Mouse (Mus musculus) mesoderm, embryonic 11.5 days (tissue): ENCODE results near the gene Cth.
"Not testable (repeated sequence)": the region's sequence is repeated elsewhere in the genome, so short reads cannot be mapped to it uniquely, and the experiment has no call there.

Source experiments
- DNase-seq: peaks from one replicate; pipeline ENCODE4 v3.0.0-alpha.2; 2012; ENCODE audit warnings: low read depth, low spot score

Gene Cth

DNA sequence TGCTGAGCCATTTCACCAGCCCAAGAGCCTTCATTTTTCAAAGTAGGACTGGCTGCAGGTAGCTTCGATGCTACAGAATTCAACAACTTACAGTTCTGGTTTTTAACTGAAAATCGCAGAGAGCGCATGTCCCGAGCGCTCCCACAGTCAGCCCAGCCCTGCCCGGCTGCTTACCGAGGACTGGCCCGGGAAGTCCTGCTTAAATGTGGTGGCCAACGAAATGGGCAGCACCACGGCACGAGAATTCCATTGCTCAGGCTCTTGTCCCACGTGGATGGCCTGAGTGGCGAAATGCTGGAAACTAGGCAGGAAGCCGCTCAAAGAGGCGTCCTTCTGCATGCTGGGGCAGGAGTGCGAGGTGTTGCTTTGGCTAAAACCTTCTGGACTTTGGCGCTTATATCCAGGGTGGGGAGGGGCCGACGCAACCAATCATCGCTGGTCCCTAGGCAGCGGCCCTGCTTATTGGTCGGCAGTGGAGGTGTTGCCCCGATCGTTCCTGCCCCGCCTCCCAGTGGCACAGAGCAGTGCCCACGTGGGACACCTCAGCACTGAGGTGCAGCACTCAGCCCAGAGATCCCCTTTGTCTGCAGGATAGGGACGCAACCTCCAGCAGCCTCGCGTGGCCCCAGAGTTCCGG lies at the start of gene Cth:
TSS of gene Cth (minus strand) at position 386 of the 637 bp plus-strand sequence.
- peak; percentile 93 for DNase-seq

DNA sequence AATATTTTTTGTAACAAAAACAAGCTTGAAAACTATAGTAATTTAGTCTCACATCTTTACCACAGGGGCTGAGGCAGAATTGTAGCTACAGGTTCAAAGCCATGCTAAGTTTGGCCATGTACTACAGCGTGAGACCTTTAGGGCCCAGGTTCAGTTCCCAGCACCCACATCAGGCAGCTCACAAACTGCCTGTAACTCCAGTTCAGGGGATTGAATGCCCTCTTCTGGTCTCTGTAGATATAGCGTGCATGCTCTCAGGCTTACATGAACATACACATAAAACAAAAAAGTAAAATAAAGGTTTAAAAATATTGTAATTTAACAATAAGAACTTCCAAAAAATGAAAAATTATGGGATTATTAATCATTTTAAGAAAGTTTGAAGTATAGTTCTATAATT lies 48.4 kb upstream of the Cth start:
- no peak for DNase-seq

GRCm38 (mm10) chr3:157971151-157971550 lies 46.3 kb upstream of the Cth start:
- no peak for DNase-seq

- DNase-seq: no peak
Measured at GRCm38 (mm10) chr3:157957320-157957719, 32.4 kb upstream of the Cth start.

- no peak for DNase-seq
Measured at GRCm38 (mm10) chr3:157956201-157956600, 31.3 kb upstream of the Cth start.

DNA sequence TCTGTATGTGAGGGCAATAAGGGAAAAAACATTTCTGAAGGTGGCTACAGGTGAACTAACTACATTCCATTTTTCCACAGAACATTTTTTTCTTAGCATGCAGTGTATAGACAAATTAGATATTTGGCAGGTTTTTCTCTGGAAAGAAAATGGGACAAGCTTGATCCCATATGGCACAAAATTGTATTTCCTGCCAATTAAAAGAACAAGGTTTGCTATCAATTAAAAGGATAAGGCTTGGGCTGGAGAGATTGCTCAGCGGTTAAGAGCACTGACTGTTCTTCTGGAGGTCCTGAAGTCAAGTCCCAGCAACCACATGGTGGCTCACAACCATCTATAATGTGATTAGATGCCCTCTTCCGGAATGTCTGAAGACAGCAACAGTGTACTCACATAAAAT lies 30.6 kb upstream of the Cth start:
- DNase-seq: no peak

DNA sequence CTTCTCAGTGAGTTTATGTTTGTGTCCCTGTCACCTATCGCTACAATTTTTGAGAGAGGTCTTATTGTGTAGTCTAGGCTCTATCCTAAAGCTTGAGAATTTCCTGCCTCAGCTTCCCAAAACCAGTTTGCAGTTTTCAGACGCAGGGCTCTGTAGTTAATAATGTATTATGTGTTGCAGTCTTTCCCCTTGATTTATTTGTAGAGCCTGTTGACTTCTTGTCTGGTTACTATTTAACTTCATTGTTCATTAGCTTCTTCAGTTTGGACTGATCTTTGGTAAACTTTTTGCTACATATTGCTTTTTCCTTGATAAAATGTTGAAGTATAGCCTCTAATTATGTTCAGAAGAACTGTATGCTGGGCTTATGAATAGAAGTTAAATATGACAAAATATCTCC lies 27.8 kb upstream of the Cth start:
- no peak for DNase-seq

DNA sequence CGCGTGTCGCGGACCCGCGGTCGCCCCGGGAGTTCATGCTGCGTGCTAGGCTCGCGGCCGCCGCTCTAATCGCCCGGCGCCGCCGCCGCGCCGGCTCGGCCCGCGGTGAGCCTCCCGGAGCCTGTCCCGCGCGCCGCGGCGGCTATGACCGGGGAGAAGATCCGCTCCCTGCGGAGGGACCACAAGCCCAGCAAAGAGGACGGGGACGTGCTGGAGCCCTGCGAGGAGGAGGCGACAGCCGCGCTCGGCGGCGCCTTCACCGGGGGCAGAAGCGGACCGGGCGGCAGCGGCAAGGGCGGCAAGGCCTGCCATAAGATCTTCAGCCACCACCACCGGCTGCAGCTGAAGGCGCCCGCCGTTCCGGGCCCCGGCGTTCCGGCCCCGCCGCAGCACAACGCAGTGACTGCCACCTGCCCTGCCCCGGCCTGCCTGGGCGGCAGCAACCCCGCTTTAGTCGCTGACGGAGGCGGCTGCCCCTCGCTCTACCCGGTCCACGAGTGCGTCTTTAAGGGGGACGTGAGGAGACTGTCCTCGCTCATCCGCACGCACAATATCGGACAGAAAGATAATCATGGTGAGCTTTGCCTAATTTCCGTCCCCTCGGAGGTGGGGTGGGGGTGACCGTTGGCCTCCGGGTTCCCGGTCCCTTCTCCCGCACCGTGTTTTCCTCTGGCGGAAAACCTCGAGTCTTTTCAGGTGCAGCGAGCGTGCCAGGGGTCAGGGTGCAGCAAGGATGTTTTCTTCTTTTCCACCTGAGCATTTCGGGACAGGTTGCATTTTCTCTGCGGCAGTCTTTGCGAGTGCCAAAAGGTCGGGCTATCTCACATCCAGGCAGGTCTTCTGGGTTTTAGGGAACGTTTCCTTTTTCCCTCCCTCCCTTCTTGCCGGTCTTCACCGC lies 22.8 kb upstream of the Cth start:
- DNase-seq: peak; percentile 16

GRCm38 (mm10) chr3:157946843-157947358 lies 22.0 kb upstream of the Cth start, which contains the start of gene Ankrd13c:
TSS of gene Ankrd13c (plus strand) at chr3:157947239.
- peak; percentile 95 for DNase-seq

DNA sequence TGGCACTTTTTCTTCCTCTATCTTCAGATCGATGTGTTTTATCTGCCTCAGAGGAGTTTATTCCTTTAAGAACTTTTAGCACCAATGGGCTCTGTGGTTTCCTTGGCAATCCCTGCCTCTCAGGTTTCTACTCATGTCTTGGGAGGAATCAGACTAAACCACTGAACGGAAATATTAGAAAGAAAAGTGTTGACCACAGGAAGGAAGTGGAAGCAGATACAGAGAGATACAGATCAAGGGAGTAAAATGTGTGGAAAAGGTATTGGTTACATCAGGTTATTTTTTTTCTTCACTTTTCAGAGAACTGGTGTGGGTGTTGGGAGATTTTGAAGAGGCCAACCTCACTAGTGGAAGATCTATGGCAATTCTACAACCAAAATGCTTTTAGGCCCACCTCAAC lies 13.7 kb upstream of the Cth start:
- no peak for DNase-seq

- no peak for DNase-seq
Measured at GRCm38 (mm10) chr3:157934301-157934823, 9.5 kb upstream of the Cth start.

DNA sequence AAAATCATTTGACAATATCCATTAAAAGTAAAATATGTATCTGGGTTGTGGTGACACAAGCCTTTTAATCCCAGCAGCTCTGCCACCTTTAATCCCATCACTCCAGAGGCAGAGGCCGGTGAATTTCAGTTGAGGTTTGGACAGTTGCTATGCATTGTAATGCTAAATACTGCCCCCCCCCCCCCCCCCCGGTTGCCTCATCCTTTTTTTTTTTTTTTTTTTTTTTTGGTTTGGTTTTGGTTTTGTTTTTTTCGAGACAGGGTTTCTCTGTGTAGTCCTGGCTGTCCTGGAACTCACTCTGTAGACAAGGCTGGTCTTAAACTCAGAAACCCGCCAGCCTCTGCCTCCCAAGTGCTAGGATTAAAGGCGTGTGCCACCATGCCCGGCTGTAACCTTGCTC lies 8.3 kb upstream of the Cth start:
- DNase-seq: not testable (repeated sequence)

DNA sequence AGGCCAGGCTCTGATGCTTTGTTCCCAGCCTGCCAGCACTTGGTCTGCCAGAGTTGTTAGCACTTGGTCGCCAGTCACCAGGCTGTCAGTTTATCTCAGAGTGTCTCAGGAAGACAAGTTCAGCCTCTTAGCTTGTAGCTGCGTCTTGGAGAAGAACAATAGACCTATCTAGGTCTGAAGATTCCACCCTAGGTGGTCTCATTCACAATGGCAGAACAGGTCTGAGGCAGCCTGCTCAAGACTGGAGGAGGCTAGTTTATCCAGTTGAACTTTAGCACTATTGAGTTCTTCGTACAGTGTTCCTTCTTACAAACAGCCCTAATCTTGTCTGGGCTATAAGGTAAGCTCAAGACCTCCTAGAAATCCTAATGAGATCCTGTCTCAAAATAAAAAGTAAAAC lies 7.2 kb upstream of the Cth start:
- DNase-seq: no peak

- DNase-seq: no peak
Measured at GRCm38 (mm10) chr3:157931592-157931991, 6.7 kb upstream of the Cth start.

GRCm38 (mm10) chr3:157929417-157929816 lies 4.5 kb upstream of the Cth start:
- no peak for DNase-seq

DNA sequence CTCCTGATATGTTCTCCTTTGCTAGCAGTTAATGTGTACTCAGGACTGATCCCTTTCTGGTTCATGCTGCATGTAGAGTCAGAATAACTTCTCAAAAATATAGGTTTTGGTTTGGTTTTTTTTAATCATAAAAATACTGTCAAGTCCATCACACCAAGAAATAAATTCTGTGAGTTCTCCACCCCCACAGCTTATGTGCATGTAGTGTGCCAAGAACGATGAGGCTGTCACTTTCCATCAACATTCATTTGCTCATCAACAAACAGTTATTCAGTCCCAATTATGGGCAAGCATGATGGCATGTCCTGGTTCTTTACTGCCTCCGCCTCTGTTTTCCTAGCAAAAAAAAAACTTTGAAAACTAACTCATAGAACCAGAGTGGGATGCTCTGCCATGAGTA lies 3.9 kb upstream of the Cth start:
- DNase-seq: no peak

- peak; percentile 26 for DNase-seq
Measured at GRCm38 (mm10) chr3:157926761-157927160, 1.9 kb upstream of the Cth start.

GRCm38 (mm10) chr3:157925706-157926510 lies 1.0 kb upstream of the Cth start:
- no peak for DNase-seq

- DNase-seq: no peak
Measured at GRCm38 (mm10) chr3:157923268-157923835, 1.5 kb downstream of the Cth start.

- no peak for DNase-seq
Measured at GRCm38 (mm10) chr3:157921376-157921775, 3.5 kb downstream of the Cth start.

DNA sequence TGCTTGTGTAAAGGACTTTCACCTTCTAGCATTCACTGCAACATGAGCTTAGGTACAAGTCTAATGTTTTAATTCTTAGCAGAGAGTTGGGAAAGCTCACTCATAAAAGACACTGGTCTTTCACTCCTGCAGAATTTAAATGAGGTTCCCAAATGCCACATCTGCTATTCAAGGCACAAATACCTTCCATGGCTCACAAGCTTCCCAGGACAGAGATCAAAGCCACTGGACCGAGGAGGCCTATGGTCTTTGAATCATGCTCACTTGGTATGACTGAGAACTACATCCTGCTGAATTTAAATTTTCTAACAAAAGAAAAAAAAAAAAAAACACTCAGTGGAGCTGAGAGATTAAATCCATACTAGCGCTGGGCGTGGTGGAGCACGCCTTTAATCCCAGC lies 8.5 kb downstream of the Cth start:
- DNase-seq: no peak
